11 mouse cellular contexts compared by ENCODE assay signal in the genomic region with DNA sequence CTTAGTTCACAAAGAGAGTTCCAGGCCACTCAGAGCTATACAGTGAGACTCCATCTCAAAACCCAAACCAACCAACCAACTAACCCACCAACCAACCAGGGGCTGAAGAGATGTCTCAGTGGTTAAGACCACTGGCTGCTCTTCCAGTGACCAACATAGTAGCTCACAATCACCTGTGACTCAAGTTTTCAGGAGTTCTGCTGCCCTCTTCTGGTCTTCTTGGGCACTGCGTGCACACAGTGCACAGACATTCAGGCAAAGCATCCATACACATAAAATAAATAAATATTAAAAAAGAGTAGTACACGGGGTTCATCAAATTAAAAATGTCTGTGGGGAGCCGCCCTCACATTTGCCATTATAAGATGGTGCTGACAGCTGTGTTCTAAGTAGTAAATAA. TPM values are rescaled to one million over a fixed set of nuclear protein-coding genes. Genes with fewer than 3 reads are reported as not detected.
DNase-seq lines count a peak whose midpoint lies in the region; ATAC-seq and TF ChIP-seq lines count a peak whose summit lies in the region.
"Had no signal": no experiment of that assay in that cellular context is flagged by ENCODE, and none has a peak within 500 bp of the region (broad histone marks: within the 10 kb centered on the region; RNA-seq: fewer than 3 reads in every experiment).

No protein-coding gene starts in this region.

- no peaks in the 10 kb centered on the region for H3K27me3 ChIP-seq in heart, embryonic 11.5 days (ENCODE audit: control insufficient read depth, insufficient read depth, low read length)
- H3K27me3 ChIP-seq in lung, postnatal 0 days (replicated peaks; ENCODE audit: insufficient read depth, low read length): no peaks in the 10 kb centered on the region
- no peaks in the 10 kb centered on the region for H3K27me3 ChIP-seq in splenic B cell, adult 2 months (ENCODE audit: control insufficient read depth, insufficient read depth, low read length, poor library complexity, severe bottlenecking)
- no peaks in the 10 kb centered on the region for H3K27me3 ChIP-seq in midbrain, embryonic 16.5 days (ENCODE audit: control insufficient read depth, insufficient read depth, low read depth, low read length)
- H3K27me3 ChIP-seq: neural tube, embryonic 12.5 days had no signal

- H3K4me3 ChIP-seq in heart, embryonic 11.5 days (ENCODE audit: low read depth, low read length): no peak overlapping the region
- no peak overlapping the region for H3K4me3 ChIP-seq in lung, postnatal 0 days (ENCODE audit: low read depth, low read length)
- no peak overlapping the region for H3K4me3 ChIP-seq in midbrain, embryonic 16.5 days (ENCODE audit: low read depth, low read length)
- H3K4me3 ChIP-seq: neural tube, embryonic 12.5 days had no signal

- peak; percentile 41 for TF ChIP-seq CTCF in lung, postnatal 0 days (IDR thresholded peaks at IDR 0.05)

- no peaks in the 10 kb centered on the region for H3K36me3 ChIP-seq in heart, embryonic 11.5 days (ENCODE audit: control insufficient read depth, insufficient read depth, low read length)
- no peaks in the 10 kb centered on the region for H3K36me3 ChIP-seq in lung, postnatal 0 days (ENCODE audit: insufficient read depth, low read length)
- H3K36me3 ChIP-seq in splenic B cell, adult 2 months (ENCODE audit: control insufficient read depth, insufficient read depth, low read length, poor library complexity, severe bottlenecking): no peaks in the 10 kb centered on the region
- no peaks in the 10 kb centered on the region for H3K36me3 ChIP-seq in midbrain, embryonic 16.5 days (ENCODE audit: control insufficient read depth, insufficient read depth, low read length)
- H3K36me3 ChIP-seq: neural tube, embryonic 12.5 days had no signal

- H3K27ac ChIP-seq in heart, embryonic 11.5 days (ENCODE audit: low read depth, low read length): no peak overlapping the region
- H3K27ac ChIP-seq in lung, postnatal 0 days (ENCODE audit: low read length): no peak overlapping the region
- H3K27ac ChIP-seq in midbrain, embryonic 16.5 days (ENCODE audit: low read length): no peak overlapping the region
- H3K27ac ChIP-seq: neural tube, embryonic 12.5 days had no signal

- DNase-seq in heart, adult 11 months: peak; percentile 3
- DNase-seq in lung, postnatal 0 days (ENCODE audit: low spot score): no peak
- DNase-seq in lung, postnatal 10 days: no peak
- peak; percentile 51 for DNase-seq in NIH3T3 (ENCODE audit: low read depth)
- DNase-seq in splenic B cell, adult 2 months (ENCODE audit: low read depth, low spot score): peak; percentile 23
- no peak for DNase-seq in right cerebral cortex, postnatal 36 days (ENCODE audit: low spot score in 2 of 2)
- DNase-seq: layer of hippocampus, adult 9-11 months had no signal

- no peaks in the 10 kb centered on the region for H3K4me1 ChIP-seq in heart, embryonic 11.5 days (ENCODE audit: control insufficient read depth, insufficient read depth, low read length)
- H3K4me1 ChIP-seq in lung, postnatal 0 days (ENCODE audit: insufficient read depth, low read depth, low read length): no peaks in the 10 kb centered on the region
- no peaks in the 10 kb centered on the region for H3K4me1 ChIP-seq in midbrain, embryonic 16.5 days (ENCODE audit: control insufficient read depth, insufficient read depth, low read length)
- H3K4me1 ChIP-seq: neural tube, embryonic 12.5 days had no signal

- no peaks in the 10 kb centered on the region for H3K9me3 ChIP-seq in heart, embryonic 11.5 days (replicated peaks; ENCODE audit: control insufficient read depth, low read length)
- no peaks in the 10 kb centered on the region for H3K9me3 ChIP-seq in lung, postnatal 0 days (ENCODE audit: low read length)
- 0 out of 2 replicates have a peak, but pooled peaks cover 2% of the 10 kb centered on the region for H3K9me3 ChIP-seq in midbrain, embryonic 16.5 days (replicated peaks; ENCODE audit: control insufficient read depth, low read length, poor library complexity, severe bottlenecking)
- H3K9me3 ChIP-seq: neural tube, embryonic 12.5 days had no signal

- no peak for TF ChIP-seq EP300 in lung, postnatal 0 days (IDR thresholded peaks at IDR 0.05)

- WGBS in heart, embryonic 11.5 days (ENCODE audit: insufficient replicate concordance): 83% methylated on average over 3 of the region's 3 CpGs
- WGBS in lung, postnatal 0 days: 90% methylated on average over 3 of the region's 3 CpGs
- WGBS in midbrain, embryonic 16.5 days: 93% methylated on average over 3 of the region's 3 CpGs

- no peak overlapping the region for H3K4me2 ChIP-seq in heart, embryonic 11.5 days
- no peak overlapping the region for H3K4me2 ChIP-seq in lung, postnatal 0 days (replicated peaks; ENCODE audit: low read depth, low read length)
- H3K4me2 ChIP-seq in midbrain, embryonic 16.5 days (ENCODE audit: low read length): no peak overlapping the region
- H3K4me2 ChIP-seq: neural tube, embryonic 12.5 days had no signal

- H3K9ac ChIP-seq in heart, embryonic 11.5 days (ENCODE audit: low read depth, low read length): no peak overlapping the region
- H3K9ac ChIP-seq in lung, postnatal 0 days (replicated peaks; ENCODE audit: low read depth): no peak overlapping the region
- no peak overlapping the region for H3K9ac ChIP-seq in midbrain, embryonic 16.5 days (ENCODE audit: low read depth, low read length)
- H3K9ac ChIP-seq: neural tube, embryonic 12.5 days had no signal

- no peak for ATAC-seq in heart, embryonic 11.5 days (replicated peaks; ENCODE audit: insufficient number of reproducible peaks, low FRiP score, low TSS enrichment)
- ATAC-seq in lung, postnatal 0 days: no peak
- ATAC-seq in midbrain, embryonic 16.5 days: no peak

RNA-seq across cellular contexts. Expression of gene Gm11983, which starts 46.8 kb away (rescaled TPM):
- not detected in 2 replicates for polyA plus RNA-seq in heart, embryonic 11.5 days (2014; fragmentation: Nextera tagmentation; extraction: Ambion mirVana)
- not detected in 2 replicates for polyA plus RNA-seq in lung, postnatal 0 days (2015; fragmentation: Nextera tagmentation; extraction: Ambion mirVana)
- polyA plus RNA-seq in midbrain, embryonic 16.5 days (2015; fragmentation: Nextera tagmentation; extraction: Ambion mirVana): not detected in 2 replicates
- polyA plus RNA-seq: liver, embryonic 16.5 days; neural tube, embryonic 12.5 days had no signal

Comparison
In these comparisons a context has a peak if more than half of its experiments do, and no peak if none do; other contexts are left out.
1. DNase-seq: peak in heart, adult 11 months (single experiment), NIH3T3 (single experiment) and splenic B cell, adult 2 months (single experiment); none in lung, postnatal 0 days (single experiment), lung, postnatal 10 days (single experiment) and right cerebral cortex, postnatal 36 days (0 of 2).